Mouse (Mus musculus) spleen, adult 10 weeks (tissue): ENCODE results near the gene Tmed3. TPM values are rescaled to one million over a fixed set of nuclear protein-coding genes. Genes with fewer than 3 reads are reported as not detected.

Experiments used
- polyA plus RNA-seq: library from polyadenylated mRNA; stranded (reverse); fragments of 350-450 nt; fragmentation: Illumina TruSeq; extraction: RNeasy Lipid Tissue Mini Kit (QIAGEN cat#74804); gene quantifications from one replicate; pipeline ENCODE4 v1.2.3, GENCODE M21; 2015; ENCODE audit warnings: low replicate concordance; ENCODE audit not compliant: insufficient read depth

Tmed3 gene
- 51.8 TPM for polyA plus RNA-seq

DNA sequence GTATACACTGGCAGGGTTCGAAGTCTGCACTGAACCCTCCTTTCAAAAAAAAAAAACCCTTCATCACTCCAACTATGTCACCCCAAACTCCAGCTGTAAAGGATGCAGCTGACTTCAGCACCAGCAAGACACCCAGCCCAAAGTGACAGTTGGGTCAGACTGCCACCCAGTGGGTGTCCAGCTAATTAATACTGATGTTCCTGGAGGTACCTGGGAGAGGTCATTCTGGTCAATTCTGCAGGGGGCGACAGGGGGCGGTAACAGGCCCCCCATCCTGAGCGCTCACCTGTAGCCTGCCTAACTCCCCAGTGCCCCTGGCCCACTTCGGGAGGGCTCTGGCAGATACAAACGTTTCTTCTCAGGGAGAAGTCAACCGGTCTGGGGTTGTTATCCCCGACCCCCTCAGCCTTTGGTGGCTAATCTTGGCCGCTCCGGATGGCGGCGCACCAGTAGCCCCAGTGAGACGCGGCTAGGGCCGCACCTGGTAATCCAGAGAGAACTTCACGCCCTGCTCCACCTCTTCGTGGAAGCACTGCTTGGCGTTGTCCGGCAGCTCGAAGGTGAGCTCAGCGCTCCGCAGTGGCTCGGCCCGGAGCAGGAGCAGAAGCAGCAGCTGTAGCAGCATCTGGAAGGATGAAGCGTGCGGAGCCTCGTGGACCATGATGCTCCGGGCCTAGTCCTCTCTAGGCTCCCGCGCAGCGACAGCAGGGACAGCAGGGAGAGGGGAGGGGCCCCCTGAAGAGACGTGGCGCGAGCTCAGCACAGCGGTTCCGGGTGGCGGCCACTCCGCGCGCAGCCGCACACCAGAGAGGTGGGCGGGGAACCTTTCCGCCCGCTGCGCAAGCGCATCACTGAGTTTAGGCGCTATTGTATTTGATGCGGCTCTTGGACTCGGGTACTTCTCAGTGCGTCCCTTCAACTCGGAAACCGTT, at the start of gene Tmed3:
TSS of gene Tmed3 (minus strand) at position 804 of the 932 bp plus-strand sequence.

DNA sequence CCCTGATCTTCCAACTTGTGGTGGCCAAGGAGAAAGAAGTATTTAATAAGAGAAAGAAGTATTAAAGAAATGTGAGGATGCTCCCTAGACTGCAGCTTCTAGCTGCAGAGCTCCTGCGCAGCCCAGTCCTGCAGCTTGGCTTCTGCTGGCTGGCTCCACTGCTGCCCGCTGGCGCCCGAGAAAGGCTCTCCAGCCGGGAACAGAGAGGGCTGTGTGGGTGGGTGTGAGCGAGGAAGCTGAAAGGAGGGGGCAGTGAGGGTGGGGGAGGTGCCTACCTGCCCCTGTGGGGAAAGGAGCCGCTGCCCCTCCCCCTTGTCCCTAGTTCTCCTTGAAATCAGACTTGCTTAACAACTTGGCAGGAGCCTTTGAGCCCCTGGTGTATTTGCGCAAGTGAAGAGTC, 33.4 kb upstream of the Tmed3 start, which contains the start of gene Ankrd34c:
TSS of gene Ankrd34c (minus strand) at position 181 of the 400 bp plus-strand sequence.

Other genes starting within 250 kb of the Tmed3 start
- not detected for gene Minar1, start 81.9 kb downstream of the Tmed3 start, polyA plus RNA-seq
- 0.04 TPM for gene Ankrd34c, start 33.4 kb upstream of the Tmed3 start, polyA plus RNA-seq
- 0.08 TPM for gene Rasgrf1, start 204.8 kb upstream of the Tmed3 start, polyA plus RNA-seq